Mouse (Mus musculus) liver, embryonic 14.5 days (tissue): ENCODE measurements around the gene Iffo1.

ENCODE experiments used
- CTCF ChIP-seq: IDR thresholded peaks from 2 replicates; pipeline ENCODE4 v1.5.1; 2016; ENCODE audit warnings: antibody characterized with exemption, low read depth, control low read depth
- EP300 ChIP-seq: IDR thresholded peaks from 2 replicates; pipeline ENCODE4 v1.6.1; 2016; ENCODE audit warnings: antibody characterized with exemption, low read depth

GRCm38 (mm10) chr6:125156903-125157614 is 12.0 kb downstream of the Iffo1 start:
- TF ChIP-seq CTCF (no peak), EP300 (no peak)
